Mouse (Mus musculus): ENCODE measurements around the gene Eef2.
"Not testable (repeated sequence)": the region's sequence is repeated elsewhere in the genome, so short reads cannot be mapped to it uniquely, and the experiment has no call there.

The Eef2 gene

GRCm38 (mm10) chr10:81146296-81146695 is 30.1 kb upstream of the Eef2 start:
- no peak for DNase-seq (ENCODE audit: low spot score in 2 of 2)

DNA sequence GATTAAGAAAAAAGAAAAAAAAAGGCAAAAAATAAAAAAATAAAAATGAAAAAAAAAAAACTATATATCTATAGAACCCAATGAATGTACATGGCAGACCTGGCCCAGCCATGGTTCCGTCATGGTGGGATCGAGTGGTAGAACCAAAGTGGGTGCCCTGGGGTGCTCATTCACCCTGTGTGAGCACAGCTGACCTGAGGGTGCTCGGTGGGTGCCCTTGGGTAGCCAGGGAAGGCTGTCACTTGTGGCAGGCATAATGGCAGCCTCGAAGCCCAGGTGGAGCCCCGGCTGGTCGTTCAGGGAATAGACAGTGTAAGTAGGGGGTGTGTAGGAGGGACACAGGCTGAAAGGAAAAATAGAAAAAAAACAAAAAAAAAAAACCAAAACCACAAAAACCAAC is 25.2 kb upstream of the Eef2 start:
- no peak for DNase-seq (ENCODE audit: low spot score in 2 of 2)

DNA sequence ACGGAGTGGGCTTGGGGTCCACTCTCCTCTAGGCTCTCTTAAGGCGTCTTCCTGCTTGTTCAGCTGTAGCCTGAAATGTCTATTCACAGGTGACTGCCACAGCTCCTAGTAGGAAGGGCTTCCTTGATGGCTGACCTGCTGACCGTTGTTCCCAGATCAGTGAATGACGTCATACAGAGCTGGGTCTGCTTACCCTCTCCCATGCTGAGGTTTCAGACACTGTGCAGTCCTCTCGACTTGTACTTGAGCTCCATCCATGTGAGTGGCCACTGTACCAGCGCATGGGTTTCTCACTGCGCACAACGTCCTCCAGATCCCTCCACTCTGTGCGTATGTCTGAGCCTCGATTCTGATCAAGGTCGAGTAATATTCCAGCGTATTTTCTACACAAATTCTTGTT is 23.8 kb upstream of the Eef2 start:
- DNase-seq (ENCODE audit: low spot score in 2 of 2), result no peak

- DNase-seq (ENCODE audit: low spot score in 2 of 2), result no peak
Measured at GRCm38 (mm10) chr10:81154313-81154712, 22.1 kb upstream of the Eef2 start.

- no peak for DNase-seq (ENCODE audit: low spot score in 2 of 2)
Measured at GRCm38 (mm10) chr10:81154736-81155135, 21.7 kb upstream of the Eef2 start.

DNA sequence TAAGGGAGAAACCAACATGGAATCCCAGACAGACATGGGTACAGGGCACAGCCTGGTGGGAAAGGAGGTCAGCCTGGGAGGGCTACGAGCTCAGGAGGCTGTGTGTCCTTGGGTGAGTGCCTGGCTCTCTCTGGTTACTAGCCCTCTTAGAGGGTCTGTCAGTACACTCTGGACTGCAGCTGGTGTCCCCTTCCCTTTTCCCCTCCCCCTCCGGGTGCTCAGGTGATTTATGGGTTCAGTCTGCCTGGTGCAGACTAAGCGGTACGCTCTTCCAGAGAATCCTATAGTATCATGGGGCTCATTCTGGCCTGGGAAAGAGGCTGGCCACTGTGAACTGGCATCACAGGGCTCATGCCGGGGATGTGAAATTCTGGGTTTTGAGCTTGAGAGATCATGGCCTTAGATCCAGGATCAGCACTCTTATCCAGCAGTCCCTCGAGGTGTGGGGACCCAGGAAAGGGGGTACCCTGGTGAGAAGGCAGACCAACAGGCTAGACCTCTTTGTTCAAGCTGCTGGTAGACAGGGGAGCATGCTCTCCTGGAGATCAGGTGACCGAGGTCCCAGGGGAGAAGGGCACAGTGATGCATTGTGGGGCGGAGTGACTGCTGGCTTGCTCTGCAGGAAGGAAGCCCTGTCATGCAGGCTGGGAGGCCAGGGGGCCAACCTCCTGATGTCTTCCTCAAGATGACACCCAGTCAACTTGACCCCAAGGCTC is 14.7 kb upstream of the Eef2 start:
- peak in 1 of 2 experiments; percentile 92 for DNase-seq (ENCODE audit: low spot score in 2 of 2)

DNA sequence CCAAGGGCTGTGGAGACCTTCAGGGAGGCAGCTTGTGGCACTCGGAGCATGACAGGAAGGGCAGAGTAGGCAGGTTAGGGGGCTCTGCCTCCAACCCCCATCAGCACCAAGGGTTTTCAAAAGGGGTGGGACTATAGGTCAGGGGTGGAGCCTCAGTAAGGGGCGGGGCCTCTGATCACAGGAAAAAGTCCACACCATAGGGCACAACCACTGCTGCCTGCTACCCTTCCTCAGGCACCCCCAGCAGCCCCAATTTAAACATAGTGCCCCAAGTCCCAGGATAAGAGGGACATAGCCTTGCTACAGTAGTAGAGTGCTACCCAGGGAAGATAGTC is 14.1 kb upstream of the Eef2 start:
- no peak for DNase-seq (ENCODE audit: low spot score in 2 of 2)

DNA sequence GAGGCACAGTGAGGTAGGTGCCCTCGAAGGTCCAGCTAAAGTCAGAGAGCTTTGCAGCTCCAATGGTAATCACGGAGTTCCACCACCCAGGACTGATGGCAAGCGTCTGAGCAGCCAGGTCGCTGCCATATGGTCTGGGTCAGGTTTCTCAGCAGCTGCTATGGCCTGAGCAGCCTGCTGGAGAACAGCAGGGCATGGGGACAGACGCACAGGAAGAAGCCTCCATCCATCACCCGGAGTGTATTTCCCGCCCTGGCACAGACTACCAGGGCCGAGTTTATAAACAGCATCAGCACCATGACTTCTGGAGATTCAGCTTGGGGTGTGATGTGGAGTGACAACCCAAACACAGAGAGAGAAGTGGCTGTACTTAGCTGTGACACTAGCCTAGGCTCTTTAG is 11.3 kb upstream of the Eef2 start:
- DNase-seq (ENCODE audit: low spot score in 2 of 2), result no peak

GRCm38 (mm10) chr10:81167200-81168086 is 9.0 kb upstream of the Eef2 start, which contains the start of gene Pias4:
TSS of gene Pias4 (minus strand) at chr10:81167923.
- DNase-seq (ENCODE audit: low spot score in 2 of 2), result peak; percentile 100

DNA sequence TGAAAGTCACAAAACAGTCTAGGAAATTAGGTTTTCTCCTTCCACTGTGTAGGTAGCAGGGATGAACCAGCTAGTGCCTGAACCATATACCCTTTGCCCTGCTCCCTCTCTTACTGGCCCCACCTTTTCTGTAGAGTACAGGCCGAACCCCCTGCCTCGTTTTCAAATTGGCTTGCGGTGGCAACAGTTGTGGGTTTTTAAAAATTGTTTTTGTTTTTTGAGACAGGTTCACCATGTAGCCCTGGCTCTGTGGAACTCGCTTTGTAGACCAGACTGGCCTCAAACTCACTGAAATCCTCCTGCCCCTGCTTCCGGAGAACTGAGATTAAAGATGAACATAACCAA is 8.4 kb upstream of the Eef2 start:
- no peak for DNase-seq (ENCODE audit: low spot score in 2 of 2)

- peak; percentile 85 to 89 for DNase-seq (ENCODE audit: low spot score in 2 of 2)
Measured at GRCm38 (mm10) chr10:81168521-81169244, 7.7 kb upstream of the Eef2 start.

GRCm38 (mm10) chr10:81169411-81169900 is 7.0 kb upstream of the Eef2 start:
- DNase-seq (ENCODE audit: low spot score in 2 of 2), result peak; percentile 72

DNA sequence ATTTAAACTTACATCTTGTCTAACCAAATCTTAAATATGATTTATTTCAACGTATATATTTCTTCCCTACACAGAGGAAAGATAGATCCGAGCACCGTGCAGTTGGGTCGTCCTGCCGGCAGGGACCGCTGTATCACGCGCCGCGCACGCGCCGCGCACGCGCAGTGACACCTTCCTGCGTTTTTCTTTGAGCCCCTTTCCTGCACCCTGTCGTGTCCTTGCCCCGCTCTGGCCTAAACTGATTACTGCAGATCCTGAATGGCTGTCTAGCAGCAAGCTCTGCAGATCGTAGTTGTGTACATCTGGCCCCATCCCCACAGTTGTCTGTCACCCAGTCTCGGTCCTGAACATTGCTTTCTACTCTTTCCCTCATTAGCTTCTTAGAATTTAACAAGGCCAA is 3.3 kb upstream of the Eef2 start:
- DNase-seq (ENCODE audit: low spot score in 2 of 2), result peak; percentile 78 to 84

DNA sequence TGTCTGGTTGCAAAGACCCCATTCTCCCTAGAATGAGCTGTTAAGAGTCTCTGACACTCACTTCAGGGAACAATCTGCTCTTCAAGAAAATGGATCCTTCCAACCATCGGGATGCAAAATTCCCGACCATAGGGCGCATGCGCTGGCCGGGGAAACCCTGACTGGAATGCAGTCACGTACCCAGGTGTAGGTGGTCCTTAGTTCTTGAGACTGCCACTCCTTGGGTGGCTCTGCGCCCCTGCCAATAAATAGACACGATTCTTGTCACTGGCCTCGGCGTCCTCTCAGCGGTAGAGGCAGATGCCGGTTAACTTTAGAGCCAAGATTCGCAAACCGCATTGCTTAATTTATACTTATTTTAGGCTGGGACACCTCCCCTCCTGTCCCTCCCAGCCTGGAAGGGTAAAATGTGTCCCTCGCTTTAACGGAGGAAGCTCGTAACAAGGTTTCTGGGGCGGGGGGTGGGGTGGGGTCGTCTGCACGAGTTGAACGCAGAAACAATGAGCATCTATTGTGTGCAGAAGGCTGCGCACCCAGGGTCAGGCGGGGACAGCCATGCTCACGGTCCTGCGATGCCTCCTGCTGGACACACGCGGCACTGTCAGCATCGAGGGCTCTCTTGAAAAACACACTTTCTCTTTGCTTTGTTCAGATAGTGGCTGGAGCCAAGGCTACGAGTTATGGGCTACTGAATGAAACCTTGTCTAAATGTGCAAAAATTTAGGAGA is 1.6 kb upstream of the Eef2 start:
- peak; percentile 84 to 89 for DNase-seq (ENCODE audit: low spot score in 2 of 2)

- not testable (repeated sequence) for DNase-seq (ENCODE audit: low spot score in 2 of 2)
Measured at GRCm38 (mm10) chr10:81175345-81175701, 1.1 kb upstream of the Eef2 start.

DNA sequence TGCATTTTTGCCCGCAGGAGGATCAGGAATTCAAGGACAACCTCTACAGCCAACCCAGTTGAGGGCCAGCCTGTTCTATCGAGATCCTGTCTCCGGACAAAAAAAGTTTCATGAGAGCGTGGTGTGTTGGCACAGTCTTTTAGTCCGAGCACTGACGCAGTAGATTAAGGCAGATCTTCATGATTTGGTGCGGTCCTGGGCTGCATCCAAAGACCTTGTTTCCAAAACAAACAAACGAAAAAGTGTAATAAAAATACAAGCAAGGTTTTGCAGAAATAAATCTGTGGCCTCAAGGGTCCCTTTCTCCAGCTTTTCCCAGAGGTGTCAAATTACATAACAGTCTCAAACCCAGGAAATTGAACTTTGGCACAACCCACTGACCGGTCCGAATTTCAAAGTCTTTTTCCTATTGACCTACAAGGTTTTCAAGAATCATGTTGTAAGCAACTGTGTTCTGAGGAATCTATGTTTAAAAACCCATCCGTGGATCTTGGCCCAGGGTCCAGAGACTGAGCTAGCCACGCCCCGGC is 430 bp upstream of the Eef2 start:
- DNase-seq (ENCODE audit: low spot score in 2 of 2), result no peak

- no peak for DNase-seq (ENCODE audit: low spot score in 2 of 2)
Measured at GRCm38 (mm10) chr10:81177491-81177925, 1.1 kb downstream of the Eef2 start.

GRCm38 (mm10) chr10:81177958-81178712 is 1.7 kb downstream of the Eef2 start:
- DNase-seq (ENCODE audit: low spot score in 2 of 2), result no peak

DNA sequence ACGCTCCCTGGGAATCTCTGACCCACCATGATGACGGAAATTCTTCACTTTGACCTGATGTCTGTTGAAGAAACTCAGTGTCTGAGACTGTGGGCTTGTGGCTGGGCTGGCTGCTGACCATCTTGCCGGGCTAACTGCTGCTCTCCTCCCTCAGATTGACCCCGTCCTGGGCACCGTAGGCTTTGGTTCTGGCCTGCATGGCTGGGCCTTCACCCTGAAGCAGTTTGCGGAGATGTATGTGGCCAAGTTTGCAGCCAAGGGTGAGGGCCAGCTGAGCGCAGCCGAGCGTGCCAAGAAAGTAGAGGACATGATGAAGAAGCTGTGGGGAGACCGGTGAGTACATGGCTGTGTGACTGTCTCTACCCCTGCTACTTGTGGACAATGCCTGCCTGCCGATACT is 2.5 kb downstream of the Eef2 start:
- DNase-seq (ENCODE audit: low spot score in 2 of 2), result no peak

DNA sequence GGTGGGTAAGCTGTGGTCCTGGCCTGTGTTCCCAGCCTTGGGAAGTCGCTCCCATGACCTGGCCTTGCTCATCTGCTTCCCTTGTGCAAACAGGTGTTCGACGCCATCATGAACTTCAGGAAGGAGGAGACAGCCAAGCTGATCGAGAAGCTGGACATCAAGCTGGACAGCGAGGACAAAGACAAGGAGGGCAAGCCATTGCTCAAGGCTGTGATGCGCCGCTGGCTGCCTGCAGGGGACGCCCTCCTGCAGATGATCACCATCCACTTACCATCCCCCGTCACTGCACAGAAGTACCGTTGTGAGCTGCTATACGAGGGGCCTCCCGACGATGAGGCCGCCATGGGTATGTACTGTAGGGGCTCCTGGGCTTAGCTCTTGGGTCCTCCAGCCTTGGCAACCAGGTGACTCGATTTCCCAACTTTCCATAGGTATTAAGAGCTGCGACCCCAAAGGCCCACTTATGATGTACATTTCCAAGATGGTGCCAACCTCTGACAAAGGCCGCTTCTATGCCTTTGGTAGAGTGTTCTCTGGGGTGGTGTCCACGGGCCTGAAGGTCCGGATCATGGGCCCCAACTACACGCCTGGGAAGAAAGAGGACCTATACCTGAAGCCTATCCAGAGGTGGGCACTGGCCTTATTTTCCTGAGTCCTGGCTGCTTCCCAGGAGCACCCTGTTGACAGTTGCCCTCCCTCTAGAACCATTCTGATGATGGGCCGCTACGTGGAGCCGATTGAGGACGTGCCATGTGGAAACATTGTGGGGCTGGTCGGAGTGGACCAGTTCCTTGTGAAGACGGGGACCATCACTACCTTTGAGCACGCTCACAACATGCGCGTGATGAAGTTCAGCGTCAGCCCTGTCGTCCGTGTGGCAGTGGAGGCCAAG is 3.3 kb downstream of the Eef2 start:
- DNase-seq (ENCODE audit: low spot score in 2 of 2), result no peak
